Mouse (Mus musculus) spleen, adult 12 weeks (tissue): ENCODE data around the gene Timm29.

Source experiments
- DNase-seq: peaks from one replicate; pipeline ENCODE4 v3.0.0; 2022; ENCODE audit warnings: low spot score

The Timm29 gene

DNA sequence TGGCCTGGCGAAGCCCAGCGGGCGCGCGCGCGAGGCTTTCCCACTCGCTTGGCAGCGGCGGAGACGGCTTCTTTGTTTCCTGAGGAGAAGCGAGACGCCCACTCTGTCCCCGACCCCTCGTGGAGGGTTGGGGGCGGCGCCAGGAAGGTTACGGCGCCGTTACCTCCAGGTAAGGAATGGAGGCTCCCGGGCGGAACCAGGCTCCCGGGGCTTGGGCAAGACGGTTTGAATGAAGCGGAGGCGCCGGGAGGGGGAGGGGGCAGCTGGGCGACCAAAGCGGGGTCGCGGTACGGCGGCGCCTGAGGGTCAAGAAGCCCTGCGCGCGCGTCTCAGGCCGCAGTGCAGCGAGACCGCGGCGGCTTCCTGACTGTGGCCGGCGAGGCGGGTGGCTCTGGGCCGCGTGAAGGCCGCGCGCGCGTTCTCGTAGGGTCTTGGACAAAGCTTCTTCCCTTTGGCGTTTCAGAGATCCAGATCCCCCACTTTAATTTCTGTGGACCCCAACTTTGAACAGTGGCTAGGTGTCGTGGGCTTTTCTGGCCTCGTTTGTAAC lies 23.8 kb downstream of the Timm29 start:
- DNase-seq = peak; percentile 67

DNA sequence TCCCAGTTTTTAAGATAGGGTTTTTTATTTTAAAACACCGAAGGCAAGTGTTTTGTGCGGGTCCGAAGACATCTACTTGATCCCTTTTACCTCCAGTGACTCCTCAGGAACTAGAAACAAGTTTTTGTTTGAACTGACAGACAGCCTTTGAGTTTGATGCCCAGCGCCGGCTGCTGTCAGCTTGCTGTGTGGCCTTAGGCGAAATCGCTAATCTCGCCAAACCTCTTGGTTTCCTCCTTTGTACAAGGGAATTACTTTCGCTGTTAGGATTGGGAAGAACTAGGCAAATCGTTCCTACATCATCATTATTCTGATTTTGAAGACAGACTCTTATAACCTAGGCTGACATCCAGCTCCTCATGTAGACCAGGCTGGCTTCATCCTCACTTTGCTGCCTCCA lies 24.5 kb downstream of the Timm29 start:
- no peak for DNase-seq

DNA sequence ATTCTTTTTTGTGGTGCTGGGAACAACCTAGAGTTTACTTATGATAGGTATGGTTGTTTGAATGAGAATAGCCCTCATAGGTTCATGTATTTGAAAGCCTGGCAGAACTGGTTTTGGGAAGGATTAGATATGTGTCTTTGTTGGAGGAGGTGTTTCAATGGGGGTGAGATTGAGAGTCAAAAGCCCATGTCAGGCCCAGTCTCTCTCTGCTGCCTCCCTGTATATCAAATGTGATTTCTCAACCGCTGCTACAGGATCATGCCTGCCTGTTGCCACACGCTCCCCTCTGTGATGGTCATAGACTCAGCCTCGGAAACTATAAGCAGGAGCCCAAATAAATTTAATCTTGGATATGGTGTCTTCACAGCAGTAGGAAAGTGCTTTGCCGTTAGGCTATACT lies 27.7 kb downstream of the Timm29 start:
- no peak for DNase-seq

DNA sequence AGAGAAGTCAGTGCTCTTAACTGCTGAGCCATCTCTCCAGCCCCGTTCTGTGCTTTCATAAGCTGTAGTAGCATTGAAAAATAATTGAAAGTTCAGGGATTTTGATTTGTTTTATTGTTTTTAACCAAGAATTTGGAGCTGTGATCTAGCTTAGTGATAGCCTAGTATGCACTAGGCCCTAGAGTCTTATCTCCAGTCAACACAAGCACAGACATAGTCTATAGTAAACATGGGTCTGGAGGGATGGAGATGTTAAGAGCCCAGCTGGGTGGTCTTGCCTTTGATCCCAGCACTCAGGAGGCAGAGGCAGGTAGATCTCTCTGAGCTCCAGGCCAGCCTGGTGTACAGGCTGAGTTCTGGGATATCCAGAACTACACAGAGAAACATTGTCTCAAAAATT lies 30.2 kb downstream of the Timm29 start:
- DNase-seq = no peak

DNA sequence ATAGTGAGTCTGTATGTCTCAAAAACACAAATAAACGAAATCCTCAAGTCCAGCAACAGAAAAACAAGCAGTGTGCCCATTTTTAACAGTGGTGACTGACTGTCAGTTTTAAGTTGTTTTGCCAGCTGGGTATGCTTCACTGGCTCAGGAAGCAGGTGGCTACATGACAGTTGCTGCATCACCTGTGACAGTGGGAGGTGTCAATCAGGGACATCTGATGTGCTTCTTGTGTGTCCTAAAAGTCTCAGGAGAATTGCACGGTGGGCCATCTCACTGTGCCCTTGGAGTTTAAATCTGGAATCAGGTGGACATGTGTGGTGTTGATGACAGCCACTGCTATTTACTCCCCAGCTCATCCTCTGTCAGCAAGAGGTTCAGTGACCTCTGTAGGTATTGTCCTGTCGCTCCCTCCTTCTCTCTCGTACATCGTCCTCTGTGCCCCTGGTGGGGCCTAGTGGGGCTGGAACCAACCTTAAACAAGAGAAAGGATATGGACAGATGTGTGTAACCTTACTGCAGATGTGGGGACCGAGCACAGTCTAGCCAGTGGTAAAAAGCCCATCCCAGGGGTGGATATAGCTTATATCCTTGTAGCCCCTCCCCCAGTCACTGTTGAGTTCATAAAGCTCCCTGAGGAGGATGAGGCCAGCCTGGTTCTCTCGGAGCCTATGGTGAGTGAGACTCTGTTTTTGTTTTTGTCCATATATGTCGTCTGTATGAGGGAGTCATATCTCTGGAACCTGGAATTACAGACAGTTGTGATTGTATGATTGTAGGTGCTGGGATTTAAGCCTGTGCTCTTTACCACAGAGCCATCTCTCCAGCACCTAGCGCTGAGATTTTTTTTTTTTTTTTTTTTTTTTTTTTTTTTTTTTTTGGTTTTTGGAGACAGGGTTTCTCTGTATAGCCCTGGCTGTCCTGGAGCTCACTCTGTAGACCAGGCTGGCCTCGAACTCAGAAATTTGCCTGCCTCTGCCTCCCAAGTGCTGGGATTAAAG lies 33.1 kb downstream of the Timm29 start:
- no peak for DNase-seq

DNA sequence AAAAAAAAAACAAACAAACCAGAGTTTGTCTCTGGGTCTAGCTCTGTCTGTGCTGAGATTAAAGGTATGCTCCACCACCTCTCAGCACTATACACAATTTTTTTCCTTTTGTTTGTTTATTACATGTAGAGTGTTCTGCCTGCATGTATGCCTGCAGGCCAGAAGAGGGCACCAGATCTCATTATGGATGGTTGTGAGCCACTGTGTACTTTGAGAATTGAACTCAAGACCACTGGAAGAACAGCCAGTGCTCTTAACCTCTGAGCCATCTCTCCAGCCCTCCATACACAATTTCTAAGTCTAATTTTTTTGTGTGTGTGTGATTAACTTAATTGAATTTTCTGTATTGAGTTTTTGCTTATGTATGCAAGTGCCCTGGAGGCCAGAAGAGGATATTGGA lies 34.0 kb downstream of the Timm29 start:
- no peak for DNase-seq

DNA sequence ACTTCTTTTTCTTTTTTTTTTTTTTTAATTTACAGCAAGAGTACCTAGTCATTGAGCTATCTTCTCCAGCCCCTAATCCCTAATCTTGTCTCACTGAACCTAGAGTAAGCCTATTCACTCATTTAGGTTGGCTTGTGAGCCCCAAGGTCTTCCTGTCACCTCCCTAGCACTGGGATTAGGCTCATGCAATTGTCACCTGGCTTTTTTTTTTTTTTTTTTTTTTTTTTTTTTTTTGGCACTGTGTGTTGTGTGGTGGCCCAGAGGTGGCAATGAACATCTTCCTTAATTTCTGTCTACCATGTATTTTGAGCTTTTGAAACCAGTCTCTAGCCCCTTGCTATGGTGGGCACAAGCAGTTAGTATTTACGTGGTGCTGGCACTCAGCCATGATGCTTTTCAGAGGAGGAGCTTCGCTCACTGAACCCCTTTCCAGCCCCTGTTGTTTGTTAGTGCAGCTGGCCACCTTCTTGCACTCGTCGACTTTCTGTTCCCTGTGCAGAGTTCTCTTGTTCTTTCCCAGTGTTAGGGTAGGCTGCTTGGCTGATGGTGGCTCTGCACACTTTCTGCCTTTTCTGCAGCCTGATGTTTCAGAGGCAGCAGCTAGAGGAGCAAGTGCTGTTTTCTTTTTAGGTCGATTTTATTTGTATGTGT lies 34.7 kb downstream of the Timm29 start:
- DNase-seq = no peak

DNA sequence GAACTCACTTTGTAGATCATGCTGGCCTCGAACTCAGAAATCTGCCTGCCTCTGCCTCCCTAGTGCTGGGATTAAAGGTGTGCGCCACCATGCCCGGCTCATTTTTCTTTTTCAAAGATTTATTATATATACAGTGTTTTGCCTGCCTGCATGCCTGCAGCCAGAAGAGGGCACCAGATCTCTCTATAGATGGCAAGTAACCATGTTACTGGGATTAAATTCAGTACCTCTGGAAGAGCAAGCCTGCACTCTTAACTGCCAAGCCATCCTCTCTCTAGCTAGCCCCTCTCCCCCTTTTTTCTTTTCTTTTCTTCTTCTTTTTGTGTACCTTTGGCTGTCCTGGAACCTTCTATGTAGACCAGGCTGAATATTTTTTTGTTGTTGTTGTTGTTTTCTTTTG lies 38.2 kb downstream of the Timm29 start:
- peak; percentile 29 for DNase-seq

DNA sequence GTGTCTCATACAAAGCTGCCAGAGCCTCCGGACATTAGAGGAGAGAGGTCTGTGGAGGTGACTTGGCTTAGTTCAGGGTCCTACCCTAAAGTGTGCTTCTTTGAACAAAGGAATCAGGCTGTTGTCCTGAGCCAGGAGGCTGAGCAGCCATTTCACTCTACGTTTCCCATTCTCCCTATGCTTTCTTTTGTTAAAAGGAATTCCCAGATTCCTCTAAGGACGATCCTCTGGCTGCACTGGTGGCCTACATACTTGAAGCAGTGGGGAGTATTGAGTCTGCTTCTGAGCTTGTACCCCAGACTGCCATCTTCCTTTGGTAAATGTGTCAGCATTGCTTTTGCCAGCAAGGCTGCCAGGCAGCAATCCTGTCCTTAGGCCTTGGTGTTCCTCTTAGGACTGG lies 40.6 kb downstream of the Timm29 start:
- DNase-seq = no peak

DNA sequence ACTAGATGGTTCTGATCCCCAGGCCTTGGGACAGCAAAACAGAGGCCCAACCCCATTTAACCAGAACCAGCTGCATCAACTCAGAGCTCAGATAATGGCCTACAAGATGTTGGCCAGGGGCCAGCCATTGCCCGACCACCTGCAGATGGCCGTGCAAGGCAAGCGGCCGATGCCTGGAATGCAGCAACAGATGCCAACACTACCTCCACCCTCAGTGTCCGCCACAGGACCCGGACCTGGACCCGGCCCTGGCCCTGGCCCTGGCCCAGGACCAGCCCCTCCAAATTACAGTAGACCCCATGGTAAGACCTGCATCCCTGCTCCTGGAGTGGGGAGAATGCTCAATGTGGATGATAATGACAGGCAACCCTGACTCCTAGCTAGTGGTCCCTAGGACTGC lies 43.1 kb downstream of the Timm29 start:
- no peak for DNase-seq

DNA sequence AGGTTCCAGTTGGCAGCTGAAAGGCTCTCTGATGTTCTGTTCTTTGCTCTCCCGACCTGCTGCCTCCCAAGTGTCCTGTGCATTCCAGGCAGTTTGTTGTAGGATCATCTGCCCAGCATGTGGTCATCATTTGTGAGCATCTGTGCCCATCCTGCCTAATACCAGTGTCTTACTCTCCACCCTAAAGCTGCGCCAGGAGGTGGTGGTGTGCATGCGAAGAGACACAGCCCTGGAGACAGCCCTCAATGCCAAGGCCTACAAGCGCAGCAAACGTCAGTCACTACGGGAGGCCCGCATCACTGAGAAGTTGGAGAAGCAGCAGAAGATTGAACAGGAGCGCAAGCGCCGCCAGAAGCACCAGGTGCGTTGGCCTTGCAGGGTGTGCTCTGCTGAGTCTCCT lies 46.5 kb downstream of the Timm29 start:
- DNase-seq = no peak
